Mouse (Mus musculus): ENCODE results near the gene Atp2c1. TPM values are rescaled to one million over a fixed set of nuclear protein-coding genes. Genes with fewer than 3 reads are reported as not detected.

The Atp2c1 gene
- total RNA-seq, 2 experiments from 2014 or later: 58.8 to 60.8 TPM

- DNase-seq (ENCODE audit: low spot score): no peak
- intact Hi-C loops (cut with DNase I): no loop called here
Observed at GRCm38 (mm10) chr9:105377622-105378021, 149.5 kb downstream of the Atp2c1 start.

- intact Hi-C loops (cut with DNase I): no loop called here
- DNase-seq (ENCODE audit: low spot score): no peak
Observed at GRCm38 (mm10) chr9:105376954-105377530, 150.1 kb downstream of the Atp2c1 start.

- intact Hi-C loops (cut with DNase I): no loop called here
- no peak for DNase-seq (ENCODE audit: low spot score)
Observed at GRCm38 (mm10) chr9:105376411-105376810, 150.7 kb downstream of the Atp2c1 start.

GRCm38 (mm10) chr9:105374361-105374760 lies 152.8 kb downstream of the Atp2c1 start:
- intact Hi-C loops (cut with DNase I): no loop called here
- no peak for DNase-seq (ENCODE audit: low spot score)

- DNase-seq (ENCODE audit: low spot score): no peak
- intact Hi-C loops (cut with DNase I): no loop called here
Observed at GRCm38 (mm10) chr9:105368605-105369004, 158.5 kb downstream of the Atp2c1 start.

- intact Hi-C loops (cut with DNase I): no loop called here
- no peak for DNase-seq (ENCODE audit: low spot score)
Observed at GRCm38 (mm10) chr9:105366199-105366598, 160.9 kb downstream of the Atp2c1 start.

- intact Hi-C loops (cut with DNase I): no loop called here
- DNase-seq (ENCODE audit: low spot score): no peak
Observed at GRCm38 (mm10) chr9:105363520-105364231, 163.4 kb downstream of the Atp2c1 start.

- intact Hi-C loops (cut with DNase I): no loop called here
- DNase-seq (ENCODE audit: low spot score): no peak
Observed at GRCm38 (mm10) chr9:105362181-105362580, 164.9 kb downstream of the Atp2c1 start.

Other genes starting within 250 kb of the Atp2c1 start
- 1 to 10 TPM; 5.8 to 6.4 TPM for gene Aste1, start 131.9 kb downstream of the Atp2c1 start, total RNA-seq (2021)
- gene Nek11, start 131.8 kb downstream of the Atp2c1 start, total RNA-seq (2021): not detected
- 10 to 100 TPM; 22.8 to 22.9 TPM for gene Pik3r4, start 115.7 kb upstream of the Atp2c1 start, total RNA-seq (2021)